Comparison of ENCODE assay signal across 8 mouse cellular contexts in genomic region chr9:104001921-104002859, GRCm38 (mm10). TPM values are rescaled to one million over a fixed set of nuclear protein-coding genes. Genes with fewer than 3 reads are reported as not detected.
DNase-seq lines count a peak whose midpoint lies in the region; ATAC-seq lines count a peak whose summit lies in the region.

Nphp3 (plus strand) TSS chr9:104002544.

- 1% methylated on average over 55 of the region's 55 CpGs for WGBS in hindbrain, embryonic 11.5 days

- no peaks in the 10 kb centered on the region for H3K4me1 ChIP-seq in hindbrain, embryonic 11.5 days (replicated peaks; ENCODE audit: control insufficient read depth, insufficient read depth, low read length)

- H3K9ac ChIP-seq in hindbrain, embryonic 11.5 days (ENCODE audit: low read depth, low read length): peak within 1 kb of the TSS; percentile 64

- H3K9me3 ChIP-seq in hindbrain, embryonic 11.5 days (ENCODE audit: control insufficient read depth, low read length): no peaks in the 10 kb centered on the region

- no peaks in the 10 kb centered on the region for H3K36me3 ChIP-seq in hindbrain, embryonic 11.5 days (ENCODE audit: control insufficient read depth, insufficient read depth, low read length)

- peak; percentile 100 for DNase-seq in Muller cell, postnatal 12 days (ENCODE audit: inconsistent ontology term)
- DNase-seq in cerebellum, adult 9-11 months: peak; percentile 100
- peak; percentile 99 to 100 for DNase-seq in frontal cortex, adult 2 months (ENCODE audit: extremely low spot score in 1 of 2, low spot score in 1 of 2)
- peak; percentile 99 for DNase-seq in hindbrain, embryonic 11.5 days (ENCODE audit: low spot score)
- peak; percentile 99 for DNase-seq in layer of hippocampus, postnatal 10 days (ENCODE audit: low spot score in 2 of 2)
- peak; percentile 100 for DNase-seq in lung, postnatal 10 days
- peak; percentile 99 for DNase-seq in ovary, postnatal 36 days (ENCODE audit: low spot score)
- peak; percentile 96 for DNase-seq in thymus, postnatal 25 days

- H3K27me3 ChIP-seq in hindbrain, embryonic 11.5 days (ENCODE audit: control insufficient read depth, insufficient read depth, low read length): no peaks in the 10 kb centered on the region

- ATAC-seq in hindbrain, embryonic 11.5 days (ENCODE audit: low FRiP score): peak; percentile 98

- H3K27ac ChIP-seq in hindbrain, embryonic 11.5 days (ENCODE audit: low read depth, low read length): peak within 1 kb of the TSS; percentile 39; the same call in 1 of the 2 replicates

- peak within 1 kb of the TSS; percentile 59 for H3K4me3 ChIP-seq in hindbrain, embryonic 11.5 days (ENCODE audit: low read depth, low read length)

- H3K4me2 ChIP-seq in hindbrain, embryonic 11.5 days (replicated peaks; ENCODE audit: low read depth, low read length): peak within 1 kb of the TSS; percentile 66

RNA-seq across cellular contexts. Expression of gene Nphp3, which starts in this region (rescaled TPM):
- polyA plus RNA-seq in frontal cortex, adult 2 months (2012; rRNA removed): 8.9 and 10.8 TPM in 2 replicates
- 3.7 and 4.2 TPM in 2 replicates for polyA plus RNA-seq in hindbrain, embryonic 11.5 days (2014; fragmentation: Nextera tagmentation; extraction: Ambion mirVana)
- 10 to 100 TPM in 1 of 2 experiments, 1 to 10 TPM in 1; 8.2 to 12.0 TPM for total RNA-seq in layer of hippocampus, postnatal 10 days (2021)

Comparison
In these comparisons a context has a peak if more than half of its experiments do, and no peak if none do; other contexts are left out.
1. Peak in every context shown above with its lines: DNase-seq, ATAC-seq, H3K4me3 ChIP-seq and H3K27ac ChIP-seq.